Mouse (Mus musculus) NIH3T3 (cell line): Measurements from ENCODE around the gene Mmp9.

ENCODE experiments used
- DNase-seq: peaks from one replicate; pipeline ENCODE4 v3.0.0-alpha.2; 2012; ENCODE audit warnings: low read depth

Gene Mmp9

DNA sequence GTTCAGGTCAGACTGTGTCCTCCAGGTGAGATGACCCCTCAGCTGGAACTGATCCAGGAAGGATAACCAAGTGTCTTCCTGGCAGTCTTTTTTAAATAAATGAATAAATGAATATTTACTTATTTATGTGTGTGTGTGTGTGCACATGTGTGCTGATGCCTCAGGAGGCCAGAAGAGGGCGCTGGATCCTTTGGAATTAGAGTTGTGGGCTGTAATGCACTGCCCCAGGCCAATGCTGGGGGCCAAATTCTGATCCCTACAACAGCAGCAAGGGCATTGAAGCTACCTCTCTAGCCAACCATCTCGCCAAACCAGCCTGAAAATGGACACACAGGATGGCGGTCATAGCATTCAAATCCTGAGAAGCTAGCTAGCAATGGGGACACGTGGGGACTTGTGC is 15.1 kb downstream of the Mmp9 start:
- no peak for DNase-seq

DNA sequence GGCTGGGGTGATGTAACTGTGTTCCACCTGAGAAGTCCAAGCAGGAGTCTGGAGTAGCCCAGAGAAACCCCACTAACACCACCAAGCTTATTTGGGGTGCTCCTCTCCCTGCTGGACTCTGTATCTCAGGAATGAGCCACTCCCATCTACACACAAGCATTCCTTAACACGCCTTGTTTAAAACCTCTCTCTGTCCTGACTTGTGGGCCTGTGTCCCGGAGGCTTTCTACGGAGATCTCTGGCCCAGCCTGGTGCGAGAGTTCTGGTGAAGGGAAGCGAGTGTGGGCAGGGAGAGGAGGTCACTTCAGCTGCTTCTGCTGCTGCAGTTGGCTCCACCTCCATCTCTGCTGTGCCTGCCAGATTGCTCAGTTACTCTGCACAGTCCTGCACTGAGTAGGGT is 15.6 kb downstream of the Mmp9 start:
- DNase-seq, result no peak

DNA sequence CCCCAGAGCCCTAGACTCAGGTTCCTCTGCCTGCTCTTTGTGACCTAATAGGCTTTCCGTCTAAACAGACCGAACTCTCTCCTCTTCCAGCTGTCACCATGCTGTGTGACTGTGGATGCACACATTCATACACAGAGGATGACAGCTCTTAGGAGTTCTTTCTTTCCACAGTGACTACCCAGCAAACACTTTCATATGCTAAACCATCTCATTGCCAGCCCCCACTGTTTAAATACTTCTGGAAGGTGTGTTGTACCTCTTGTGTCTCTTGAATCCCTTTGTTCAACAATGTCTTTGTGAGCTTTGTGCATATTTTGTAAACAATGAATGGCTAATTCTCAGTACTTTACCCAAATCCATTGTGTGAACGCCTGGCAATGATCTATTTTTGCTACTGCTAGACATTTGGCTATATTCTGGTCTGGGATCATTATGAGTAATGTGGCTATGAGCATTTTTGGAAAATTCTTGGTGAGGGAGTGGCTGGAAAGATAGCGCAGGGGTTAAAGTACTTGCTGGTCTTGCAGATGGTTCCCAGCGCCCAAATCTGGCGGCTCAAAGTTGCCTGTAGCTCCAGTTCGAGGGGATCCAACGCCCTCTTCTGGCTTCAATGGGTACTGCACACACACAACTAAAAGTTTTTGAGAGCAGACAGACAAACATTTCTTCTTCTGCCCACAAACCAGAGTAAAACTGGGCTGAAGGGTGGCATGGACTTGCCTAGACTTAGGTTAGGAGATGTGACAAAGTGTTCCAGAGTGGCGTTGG is 17.2 kb downstream of the Mmp9 start:
- DNase-seq, result no peak

DNA sequence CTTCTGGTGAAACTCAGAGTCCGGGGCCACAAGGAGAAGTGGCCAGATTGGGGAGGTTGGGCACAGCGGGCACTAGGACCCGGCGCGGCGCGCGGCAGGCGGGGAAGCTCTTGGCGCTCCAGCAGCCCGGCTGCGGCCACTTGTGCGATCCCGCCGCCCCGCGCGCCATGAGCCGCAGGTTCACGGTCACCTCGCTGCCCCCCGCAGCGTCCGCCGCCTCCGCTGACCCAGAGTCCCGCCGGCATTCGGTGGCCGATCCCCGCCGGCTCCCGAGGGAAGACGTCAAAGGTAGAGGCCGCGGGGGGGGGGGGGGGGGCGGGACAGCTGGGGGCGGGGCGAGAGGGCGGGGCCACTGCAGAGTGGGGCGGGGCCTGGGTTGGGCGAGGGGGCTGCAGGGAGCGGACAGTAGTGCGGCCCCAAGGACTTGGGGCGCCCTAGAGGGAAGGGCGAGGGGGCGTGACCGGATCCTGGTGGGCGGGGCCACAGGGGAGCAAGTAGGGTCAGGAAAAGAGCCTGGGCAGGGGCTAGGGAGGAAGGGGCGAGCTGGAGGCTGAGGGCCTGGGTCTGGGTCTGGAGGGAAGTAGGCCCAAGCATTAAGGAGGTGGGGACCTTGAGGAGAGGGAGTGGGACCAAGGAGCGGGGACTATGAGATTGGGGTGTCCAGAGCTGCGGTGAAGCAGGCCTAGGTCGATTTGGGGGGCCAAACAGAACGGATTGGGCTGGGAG is 20.3 kb downstream of the Mmp9 start, which contains the start of gene Slc12a5:
Slc12a5 (plus strand) TSS at position 87 of the 726 bp plus-strand sequence.
- peak; percentile 58 for DNase-seq

DNA sequence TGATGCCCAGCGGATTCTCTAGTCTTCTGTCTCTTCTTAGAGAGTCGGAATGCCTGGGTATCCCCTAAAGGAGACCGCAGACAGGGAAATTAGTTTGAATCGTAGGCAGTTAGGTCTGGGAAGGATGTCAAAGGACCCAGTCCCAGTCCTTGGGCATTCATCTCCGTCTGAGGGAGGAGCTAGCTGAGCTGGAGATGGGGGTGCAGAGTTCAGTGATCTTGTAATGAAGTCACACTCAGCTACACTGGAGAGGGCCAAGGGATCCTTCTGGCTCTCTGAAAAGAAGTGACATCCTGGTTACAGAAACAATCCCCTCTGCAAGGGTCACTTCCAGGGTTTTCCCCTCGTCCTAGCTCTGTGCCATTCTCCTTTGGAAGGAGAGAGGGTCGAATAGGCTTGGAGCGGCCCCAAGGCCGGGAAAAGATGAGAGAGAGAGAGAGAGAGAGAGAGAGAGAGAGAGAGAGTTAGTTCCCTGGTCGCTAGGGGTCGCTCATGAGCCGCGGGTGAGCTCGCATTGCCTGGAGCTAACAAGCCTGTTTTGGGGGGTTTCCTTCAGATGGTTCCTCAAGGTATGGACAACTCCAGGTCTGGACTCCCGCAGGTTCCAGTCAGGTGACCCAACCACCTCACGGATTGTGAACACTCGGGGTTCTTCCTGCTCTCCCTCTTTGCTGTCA is 21.1 kb downstream of the Mmp9 start:
- peak; percentile 80 for DNase-seq

DNA sequence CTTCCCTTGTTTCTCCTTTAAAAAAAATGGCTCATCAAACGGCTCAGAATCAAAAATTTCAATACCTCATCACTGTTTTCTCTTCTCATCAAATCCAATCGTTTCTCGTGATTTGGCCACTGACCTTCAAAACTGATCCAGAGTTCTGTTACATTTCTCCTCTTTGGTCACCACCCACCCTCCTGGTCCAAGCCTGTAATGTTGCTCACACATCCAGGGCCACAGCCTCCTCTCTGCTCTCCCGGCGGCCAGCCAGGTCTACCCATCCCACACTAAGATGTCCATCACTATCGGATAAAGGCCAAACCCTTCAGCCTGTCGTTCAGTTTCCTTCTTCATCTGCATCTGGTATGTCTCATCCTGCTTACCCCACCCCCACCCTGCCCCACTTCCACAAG is 21.6 kb downstream of the Mmp9 start:
- DNase-seq, result no peak

DNA sequence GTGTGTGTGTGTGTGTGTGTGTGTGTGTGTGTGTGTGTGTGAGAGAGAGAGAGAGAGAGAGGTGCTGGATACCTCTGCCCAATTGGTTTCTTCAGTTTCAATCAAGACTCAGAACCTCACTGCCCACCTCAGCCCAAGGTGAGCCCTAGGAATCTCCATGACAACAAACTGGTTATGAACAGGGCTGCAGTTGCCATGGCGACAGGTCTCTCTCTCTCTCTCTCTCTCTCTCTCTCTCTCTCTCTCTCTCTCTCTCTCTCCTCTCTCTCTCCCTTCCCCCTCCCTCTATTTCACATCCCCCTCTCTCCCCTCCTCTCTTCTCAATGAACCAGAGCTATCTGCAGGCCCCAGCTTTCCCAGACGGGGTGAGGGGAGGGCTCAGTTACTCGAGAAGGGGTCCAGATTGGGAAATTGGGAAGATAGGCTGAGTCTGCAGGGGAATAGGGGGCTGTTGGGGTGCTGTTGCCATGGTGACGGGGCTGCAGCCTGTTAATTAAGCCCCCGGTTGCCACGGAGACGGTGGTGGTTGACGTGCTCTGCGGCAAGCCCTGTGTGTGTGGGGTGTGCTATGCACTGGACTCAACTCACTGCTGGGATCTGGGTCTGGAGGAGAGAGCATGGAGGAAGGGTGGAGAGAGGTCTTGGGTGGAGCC is 23.8 kb downstream of the Mmp9 start:
- DNase-seq, result no peak

DNA sequence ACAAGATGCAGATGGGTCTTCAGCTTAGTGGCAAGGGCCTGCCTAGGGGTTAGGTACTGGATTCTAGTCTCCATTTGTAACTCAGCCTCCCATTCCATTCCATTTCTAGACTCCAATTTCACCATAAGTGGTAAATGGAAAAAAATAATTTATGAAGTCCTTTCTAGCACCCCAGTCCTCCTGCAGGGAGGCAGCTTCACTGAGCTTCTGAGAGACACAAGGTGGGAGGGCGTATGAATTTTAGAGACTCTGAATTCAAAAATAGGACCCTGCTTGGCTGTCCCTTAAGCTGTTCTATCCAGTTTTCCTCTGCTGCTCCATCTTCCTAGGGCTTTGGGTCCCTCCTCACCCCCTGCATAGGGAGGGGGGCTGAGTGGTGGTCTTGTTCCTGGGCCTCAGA is 24.4 kb downstream of the Mmp9 start:
- DNase-seq, result no peak

DNA sequence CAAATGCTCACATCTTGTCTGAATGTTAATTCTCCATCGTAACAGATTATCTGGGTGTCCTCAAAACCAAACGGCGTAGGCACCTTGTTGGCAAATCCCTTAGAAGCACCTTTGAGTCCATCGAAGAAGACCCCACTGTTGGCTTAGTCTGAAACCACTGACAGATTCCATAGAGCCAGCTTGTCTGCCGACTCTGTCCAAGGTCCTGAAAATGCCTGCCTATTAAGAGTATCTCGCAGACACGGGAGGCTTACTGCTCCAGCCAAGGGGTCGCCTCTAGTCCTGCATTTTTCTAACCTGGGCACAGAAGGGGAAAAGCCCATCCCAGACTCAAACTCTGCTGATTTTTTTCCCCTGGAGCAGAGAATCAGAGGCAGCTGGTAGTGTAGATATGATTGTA is 25.8 kb downstream of the Mmp9 start:
- peak; percentile 80 for DNase-seq

DNA sequence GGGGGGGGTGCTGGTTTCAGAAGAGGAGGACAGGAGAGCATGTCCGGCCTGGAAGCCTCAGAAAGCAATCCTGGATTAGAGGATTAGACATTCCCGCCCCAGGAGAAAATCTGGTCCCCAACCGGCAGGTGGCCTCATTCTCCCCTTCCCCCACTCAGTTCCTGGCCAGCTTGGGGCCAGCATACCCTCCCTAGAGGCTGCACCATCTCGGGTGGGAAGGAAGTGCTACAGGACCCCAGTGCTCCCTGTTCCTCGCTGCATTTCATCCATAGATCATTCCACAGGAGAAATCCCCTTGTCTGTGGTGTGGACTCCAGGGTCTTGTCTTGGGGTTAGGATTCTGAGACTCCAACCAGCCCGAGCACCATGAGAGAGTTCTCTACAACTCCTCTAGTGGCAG is 26.6 kb downstream of the Mmp9 start:
- DNase-seq, result no peak

DNA sequence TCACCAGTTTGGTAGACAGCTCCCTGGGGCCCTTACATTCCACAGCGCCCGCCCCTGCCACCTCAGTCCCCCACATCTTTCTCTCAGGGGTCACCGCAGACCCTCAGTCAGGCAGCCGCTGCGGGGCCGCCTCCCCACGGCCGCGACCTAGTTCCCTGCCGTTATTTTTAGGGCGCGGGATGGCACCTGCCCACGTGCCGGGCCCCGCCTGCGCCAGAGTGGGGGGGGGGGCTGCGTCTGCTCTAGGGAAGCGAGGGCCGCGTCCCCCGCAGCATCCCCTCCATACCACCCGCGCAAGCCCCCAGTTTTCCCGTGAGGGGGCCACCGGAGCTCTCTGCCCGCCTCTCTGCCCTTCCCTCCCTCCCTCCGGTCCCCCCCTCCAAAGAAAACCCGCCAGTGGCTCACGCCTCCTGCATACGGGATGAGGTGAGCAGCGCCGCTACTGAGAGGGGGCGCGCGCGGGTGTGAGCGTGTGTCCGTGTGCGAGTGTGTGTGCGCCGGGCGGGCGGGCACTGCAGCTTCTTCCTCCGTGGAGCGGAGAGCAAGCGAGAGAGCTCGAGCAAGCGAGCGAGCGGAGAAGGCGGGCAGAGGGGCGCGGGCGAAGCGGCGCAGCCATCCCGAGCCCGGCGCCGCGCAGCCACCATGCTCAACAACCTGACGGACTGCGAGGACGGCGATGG is 27.3 kb downstream of the Mmp9 start:
- DNase-seq, result no peak

DNA sequence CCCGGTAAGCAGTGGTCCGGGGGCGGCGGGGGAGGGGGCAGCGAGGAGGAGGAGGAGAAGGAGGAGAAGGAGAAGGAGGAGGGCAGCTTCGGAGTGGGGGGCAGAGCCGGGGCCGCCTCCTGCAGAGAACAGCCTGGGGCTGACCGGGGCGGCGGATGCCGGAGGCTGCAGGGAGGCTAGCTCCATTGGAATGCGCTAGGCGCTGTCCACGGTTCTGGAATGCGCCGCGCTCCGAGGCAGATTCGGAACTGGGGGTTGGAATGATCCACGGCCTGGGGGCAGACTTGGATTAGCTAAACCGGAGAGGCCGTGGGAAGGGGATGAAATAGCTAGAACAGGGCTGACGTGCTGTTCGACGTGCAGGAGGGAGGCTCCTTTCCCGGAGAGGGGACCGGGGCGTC is 27.9 kb downstream of the Mmp9 start:
- peak; percentile 79 for DNase-seq

DNA sequence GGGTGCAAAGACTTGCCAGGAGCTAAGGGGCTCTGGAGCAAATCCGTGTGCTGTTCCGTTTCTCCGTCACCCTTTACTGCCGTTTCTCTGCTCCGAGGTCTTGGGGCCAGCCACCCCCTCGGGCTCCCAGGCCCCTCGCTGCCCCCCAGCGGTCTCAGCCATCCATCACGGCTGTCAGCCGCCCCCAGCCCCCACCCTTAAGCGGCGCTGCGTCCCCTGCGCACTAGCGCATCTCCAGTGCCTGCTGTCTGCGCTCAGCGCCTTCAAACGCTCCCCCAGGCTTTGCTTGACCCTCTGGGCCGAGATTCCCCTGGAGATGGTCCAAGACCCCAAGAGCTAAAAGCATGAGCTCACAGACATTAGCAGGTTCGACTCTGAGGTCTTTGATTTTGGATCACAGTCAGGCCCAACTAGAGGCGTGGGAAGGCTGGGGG is 28.8 kb downstream of the Mmp9 start:
- no peak for DNase-seq

DNA sequence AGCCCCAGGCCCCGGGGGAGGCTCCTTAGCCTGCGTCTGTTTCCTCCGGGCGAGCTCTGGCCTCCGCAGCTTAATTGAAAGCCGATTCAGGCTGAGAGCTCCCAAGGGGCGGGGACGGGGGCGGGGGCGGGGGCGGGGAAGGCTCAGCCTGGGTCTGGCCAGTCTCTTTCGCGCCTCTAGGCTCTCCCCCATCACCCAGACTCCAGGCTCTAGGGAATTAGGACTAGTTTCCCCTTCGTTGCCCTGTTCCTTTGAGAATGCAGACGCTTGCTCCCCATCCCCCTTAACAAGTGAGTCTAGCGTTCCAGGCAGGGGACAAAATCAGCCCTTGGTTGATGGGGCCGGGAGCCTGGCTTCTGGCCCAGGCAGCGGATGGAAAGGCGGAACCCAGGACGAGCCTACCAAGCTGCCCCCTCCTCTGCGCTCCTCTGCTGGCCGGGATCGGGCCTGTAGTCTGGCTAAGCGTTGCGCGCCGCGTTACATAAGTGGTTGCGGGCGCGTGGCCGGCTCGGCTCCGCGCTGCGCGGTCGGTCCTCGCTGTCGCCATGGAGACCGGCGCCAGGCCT is 30.1 kb downstream of the Mmp9 start:
- no peak for DNase-seq

DNA sequence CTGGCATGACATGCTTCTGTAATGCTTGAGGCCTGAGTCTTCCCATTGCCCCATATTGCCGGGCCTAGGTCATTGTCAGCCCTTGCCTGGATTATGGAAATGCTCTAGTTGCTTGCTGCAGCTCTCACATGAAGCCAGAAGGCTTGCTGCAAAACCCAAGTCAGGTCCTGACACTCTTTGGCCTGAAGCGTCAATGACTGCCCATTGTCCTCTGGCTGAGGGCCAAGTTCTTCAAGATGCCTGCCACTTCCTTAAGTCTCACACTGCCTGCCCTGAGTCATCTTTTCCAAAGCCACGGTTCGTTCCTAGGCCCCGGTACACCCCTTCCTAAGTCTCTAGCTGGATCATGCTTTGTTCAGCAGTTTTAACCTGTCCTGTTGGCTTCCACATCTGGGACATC is 32.1 kb downstream of the Mmp9 start:
- DNase-seq, result peak; percentile 71

DNA sequence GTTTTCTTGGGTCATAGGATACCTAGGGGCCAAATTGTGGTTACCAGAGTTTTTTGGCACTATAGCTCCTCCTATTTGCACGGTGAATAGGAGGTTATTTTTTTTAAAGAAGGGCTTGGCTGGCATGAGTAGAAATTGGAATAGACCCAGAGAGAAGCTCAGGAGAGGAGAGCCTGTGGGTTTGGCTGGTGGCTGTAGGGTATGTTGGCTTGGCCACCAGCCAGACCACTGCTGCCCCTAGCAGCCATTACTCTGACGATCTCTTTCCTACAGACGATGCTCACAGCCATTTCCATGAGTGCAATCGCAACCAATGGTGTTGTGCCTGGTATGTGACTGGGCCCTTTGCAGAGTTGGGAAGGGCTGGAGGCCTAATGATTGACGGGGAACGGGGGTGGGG is 35.0 kb downstream of the Mmp9 start:
- peak; percentile 36 for DNase-seq

DNA sequence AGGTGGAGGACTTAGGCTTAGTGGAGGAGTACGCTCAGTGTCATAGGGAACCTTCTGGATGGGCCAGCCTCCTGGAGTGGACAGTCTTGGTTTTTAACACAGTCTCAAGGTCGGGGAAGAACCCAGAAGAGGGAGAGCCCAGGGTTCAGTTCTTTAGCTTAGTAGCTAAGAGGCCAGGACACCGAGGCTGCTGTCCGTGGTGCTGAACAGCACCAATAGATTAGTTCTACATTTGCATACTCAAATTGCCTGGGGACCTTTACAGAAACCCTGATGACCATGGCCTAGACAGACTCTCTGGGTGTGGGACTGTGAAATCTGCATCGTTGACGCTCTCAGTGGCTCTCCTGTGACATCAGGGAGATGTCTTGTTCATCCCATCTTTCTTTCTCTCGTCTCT is 39.2 kb downstream of the Mmp9 start:
- peak; percentile 87 for DNase-seq

DNA sequence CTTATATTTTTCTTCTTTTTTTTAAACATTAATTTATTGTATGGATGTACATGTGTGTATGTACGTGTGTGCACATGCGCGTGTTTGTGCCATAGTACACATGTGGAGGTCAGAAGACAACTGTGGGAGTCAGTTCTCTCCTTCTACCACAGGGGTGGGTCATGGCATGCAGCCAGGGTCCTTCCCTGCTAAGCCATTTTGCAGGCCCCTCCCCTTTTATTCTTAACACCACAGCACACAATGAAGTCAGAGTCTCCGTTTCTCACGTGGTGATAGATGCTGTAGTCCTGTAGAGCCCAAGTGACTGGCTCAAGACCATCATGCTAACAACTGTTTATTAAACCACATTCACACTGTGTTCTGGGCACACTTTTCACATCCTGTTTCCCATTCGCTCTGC is 45.4 kb downstream of the Mmp9 start:
- no peak for DNase-seq

DNA sequence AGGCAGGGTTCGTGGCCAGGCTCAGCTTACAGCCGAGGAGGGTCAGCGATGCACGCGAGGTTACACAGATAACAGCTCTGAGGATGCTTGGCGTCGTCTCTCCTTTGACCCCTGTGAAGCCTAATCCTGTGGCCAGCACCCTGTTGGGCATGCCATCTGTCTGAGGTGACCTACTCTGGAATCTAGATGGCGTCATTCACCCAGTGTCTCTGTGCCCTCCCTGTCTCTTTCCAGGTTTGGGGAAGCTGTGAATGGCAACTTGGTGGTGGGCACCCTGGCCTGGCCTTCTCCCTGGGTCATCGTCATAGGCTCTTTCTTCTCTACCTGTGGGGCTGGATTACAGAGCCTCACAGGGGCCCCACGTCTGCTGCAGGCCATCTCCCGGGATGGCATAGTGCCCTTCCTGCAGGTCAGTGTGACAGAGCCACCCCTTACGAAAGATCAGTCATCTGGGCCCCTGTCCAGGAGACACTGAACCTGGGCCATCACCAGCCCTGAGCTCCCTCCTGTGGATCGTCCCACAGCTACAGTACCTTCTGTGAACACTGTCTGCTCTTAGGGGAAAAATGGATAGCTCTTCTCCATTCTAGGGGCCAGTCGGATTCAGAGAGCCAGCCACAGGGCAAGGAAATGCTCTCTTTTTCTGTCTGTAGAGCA is 45.9 kb downstream of the Mmp9 start:
- DNase-seq, result no peak

DNA sequence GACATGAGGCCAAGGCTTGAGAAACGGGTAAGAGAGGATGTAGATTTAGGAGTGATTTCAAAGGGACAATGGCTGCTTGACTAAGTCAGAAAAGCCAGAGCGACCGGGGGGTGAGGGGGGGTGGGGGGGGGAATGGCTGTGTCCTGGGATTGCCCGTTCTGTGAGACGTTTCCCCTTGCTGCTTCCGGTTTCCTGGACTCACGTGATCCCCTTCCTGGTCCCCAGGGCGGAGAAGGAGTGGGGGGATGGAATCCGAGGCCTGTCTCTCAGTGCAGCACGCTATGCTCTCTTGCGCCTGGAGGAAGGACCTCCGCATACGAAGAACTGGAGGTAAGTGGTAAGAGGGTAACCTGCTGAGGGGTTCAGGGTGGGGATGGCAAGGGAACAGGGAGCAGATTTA is 48.2 kb downstream of the Mmp9 start:
- DNase-seq, result no peak

DNA sequence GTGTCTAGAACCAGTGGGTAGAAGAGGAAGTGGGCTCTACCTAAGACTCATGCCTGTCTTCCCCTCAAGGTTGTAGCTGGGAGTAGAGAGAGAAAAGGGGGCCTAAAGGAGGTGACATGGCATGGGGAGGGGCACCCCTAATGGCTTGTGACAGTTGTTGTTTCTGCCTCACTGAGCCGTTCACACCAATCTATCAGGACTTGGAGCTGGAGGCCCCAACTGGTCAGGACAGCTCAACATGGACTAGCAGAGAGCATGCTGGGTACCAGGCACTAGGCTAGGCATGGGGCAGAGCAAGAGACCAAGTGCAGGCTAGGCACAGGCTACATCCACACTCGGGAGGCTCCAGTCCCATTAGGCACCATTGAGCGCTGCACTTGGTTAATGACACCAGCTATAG is 50.5 kb downstream of the Mmp9 start:
- DNase-seq, result no peak
